Mouse (Mus musculus) liver, embryonic 14.5 days (tissue): ENCODE data around the gene Trpm5. TPM values are rescaled to one million over a fixed set of nuclear protein-coding genes. Genes with fewer than 3 reads are reported as not detected.

Experiments used
- ATAC-seq: fragments of 200-750 bp; cut with Nextera tagmentation; 2 replicates; pipeline ENCODE4 v1.8.0; 2017; ENCODE audit warnings: moderate number of reproducible peaks, mild to moderate bottlenecking, moderate library complexity; ENCODE audit not compliant: insufficient read depth
- DNase-seq, 3 experiments: peaks; one replicate each; pipeline ENCODE4 v3.0.0-alpha.2; 2012 to 2013; ENCODE audit warnings: low read depth in 3 of 3, low spot score in 3 of 3
- H3K27ac ChIP-seq: fragments of 300-500 bp; sonication (generic); 2 replicates; pipeline ENCODE4 v1.5.1; 2014; ENCODE audit warnings: moderate library complexity, mild to moderate bottlenecking, control low read depth, inconsistent platforms
- H3K27me3 ChIP-seq: fragments of 300-500 bp; sonication (generic); 2 replicates; pipeline ENCODE4 v1.6.1; 2014; ENCODE audit warnings: mild to moderate bottlenecking, low read length, moderate library complexity; ENCODE audit not compliant: control insufficient read depth, insufficient read depth
- H3K36me3 ChIP-seq: fragments of 300-500 bp; sonication (generic); replicated peaks from 2 replicates; pipeline ENCODE4 v1.6.1; 2014; ENCODE audit warnings: low read depth; ENCODE audit not compliant: control insufficient read depth, insufficient read depth
- H3K4me1 ChIP-seq, 2 experiments: fragments of 200-500 bp in 1 of 2; fragments of 300-500 bp in 1 of 2; sonication (generic) in 1 of 2; replicated peaks; 2 replicates each; pipeline ENCODE4 v1.6.1; 2012 to 2014; ENCODE audit warnings: antibody characterized with exemption in 1 of 2, inconsistent platforms in 1 of 2, low read length in 1 of 2; ENCODE audit not compliant: control insufficient read depth in 2 of 2, insufficient read depth in 2 of 2
- H3K4me2 ChIP-seq: fragments of 300-500 bp; sonication (generic); 2 replicates; pipeline ENCODE4 v1.6.1; 2014; ENCODE audit warnings: low read depth, mild to moderate bottlenecking, control low read depth, moderate library complexity
- H3K4me3 ChIP-seq, 2 experiments: fragments of 200-500 bp in 1 of 2; fragments of 300-500 bp in 1 of 2; sonication (generic) in 1 of 2; 2 replicates each; pipeline ENCODE4 v1.5.1; 2012 to 2014; ENCODE audit warnings: low read depth in 2 of 2, low read length in 2 of 2, mild to moderate bottlenecking in 2 of 2, control low read depth in 1 of 2, inconsistent platforms in 1 of 2, moderate library complexity in 1 of 2; ENCODE audit not compliant: insufficient read depth in 1 of 2
- H3K9ac ChIP-seq: fragments of 300-500 bp; sonication (generic); replicated peaks from 2 replicates; pipeline ENCODE4 v1.6.1; 2014; ENCODE audit warnings: mild to moderate bottlenecking, control low read depth, moderate library complexity
- H3K9me3 ChIP-seq: fragments of 300-500 bp; sonication (generic); 2 replicates; pipeline ENCODE4 v1.6.1; 2016; ENCODE audit warnings: low read length, mixed read lengths; ENCODE audit not compliant: control insufficient read depth
- CTCF ChIP-seq: IDR thresholded peaks from 2 replicates; pipeline ENCODE4 v1.5.1; 2016; ENCODE audit warnings: antibody characterized with exemption, low read depth, control low read depth
- EP300 ChIP-seq: IDR thresholded peaks from 2 replicates; pipeline ENCODE4 v1.6.1; 2016; ENCODE audit warnings: antibody characterized with exemption, low read depth
- WGBS: fragments of 180-500 bp; shearing (Covaris S2); extraction: QIAGEN DNeasy Blood & Tissue Kit; methylation state at CpG from one replicate; pipeline ENCODE4 v1.1.7; 2014; ENCODE audit not compliant: insufficient replicate concordance; 5-methylcytosine and 5-hydroxymethylcytosine counted together
- polyA plus RNA-seq, 2 experiments: library from polyadenylated mRNA; depleted of rRNA in 1 of 2; stranded (reverse) in 1 of 2; unstranded in 1 of 2; fragments of >200 nt; fragmentation: Nextera tagmentation in 1 of 2; extraction: Ambion mirVana in 1 of 2; gene quantifications; 2 replicates each; pipeline versions ENCODE4 v1.2.1 to v1.2.3; 2012 to 2014

The Trpm5 gene
- polyA plus RNA-seq, 2 experiments: 0.34 to 0.54 TPM

GRCm38 (mm10) chr7:143065692-143066091 lies 28.8 kb downstream of the Trpm5 start:
- Histone ChIP-seq H3K9me3 (no peaks in the 10 kb centered on the region), H3K4me1 (peaks cover 2 to 15% of the 10 kb centered on the region in 2 experiments; a peak in 3 of 4 replicates), H3K9ac (no peak overlapping the region), H3K27me3 (no peaks in the 10 kb centered on the region), H3K4me3 (no peak overlapping the region), H3K4me2 (no peak overlapping the region), H3K27ac (no peak overlapping the region), H3K36me3 (peaks cover 31% of the 10 kb centered on the region)
- TF ChIP-seq EP300 (no peak), CTCF (no peak)
- no peak for ATAC-seq
- WGBS: 79% methylated on average over 2 of the region's 2 CpGs
- DNase-seq: no peak

- Histone ChIP-seq H3K9ac (no peak overlapping the region), H3K4me2 (no peak overlapping the region), H3K36me3 (peaks cover 31% of the 10 kb centered on the region), H3K4me1 (peaks cover 5 to 17% of the 10 kb centered on the region in 2 experiments; a peak in 3 of 4 replicates), H3K9me3 (no peaks in the 10 kb centered on the region), H3K27ac (no peak overlapping the region), H3K4me3 (no peak overlapping the region), H3K27me3 (no peaks in the 10 kb centered on the region)
- WGBS: 82% methylated on average over 6 of the region's 6 CpGs
- DNase-seq (no peak), ATAC-seq (no peak)
- TF ChIP-seq EP300: no peak
- no peak for TF ChIP-seq CTCF
Observed at GRCm38 (mm10) chr7:143064226-143064625, 30.2 kb downstream of the Trpm5 start.

- Histone ChIP-seq H3K9ac (no peak overlapping the region), H3K27me3 (no peaks in the 10 kb centered on the region), H3K4me3 (no peak overlapping the region), H3K4me2 (no peak overlapping the region), H3K9me3 (no peaks in the 10 kb centered on the region), H3K36me3 (peaks cover 31% of the 10 kb centered on the region), H3K27ac (no peak overlapping the region), H3K4me1 (peaks cover 18 to 24% of the 10 kb centered on the region in 2 experiments)
- WGBS: 52% methylated on average over 2 of the region's 2 CpGs
- DNase-seq: no peak
- ATAC-seq: no peak
- TF ChIP-seq EP300: no peak
- no peak for TF ChIP-seq CTCF
Observed at GRCm38 (mm10) chr7:143062704-143063103, 31.7 kb downstream of the Trpm5 start.

- Histone ChIP-seq H3K27me3 (no peaks in the 10 kb centered on the region), H3K27ac (no peak overlapping the region), H3K4me3 (no peak overlapping the region), H3K4me1 (peaks cover 43 to 56% of the 10 kb centered on the region in 2 experiments), H3K4me2 (no peak overlapping the region), H3K9me3 (no peaks in the 10 kb centered on the region), H3K9ac (no peak overlapping the region), H3K36me3 (peaks cover 12% of the 10 kb centered on the region; the same call in 1 of the 2 replicates)
- no peak for DNase-seq
- WGBS: 33% methylated on average over 5 of the region's 5 CpGs
- TF ChIP-seq EP300 (no peak), CTCF (no peak)
- no peak for ATAC-seq
Observed at GRCm38 (mm10) chr7:143059202-143059870, 35.1 kb downstream of the Trpm5 start.

- no peak for DNase-seq
- Histone ChIP-seq H3K4me3 (no peak overlapping the region), H3K27ac (peak overlapping the region; percentile 8), H3K9ac (no peak overlapping the region), H3K36me3 (peaks cover 4% of the 10 kb centered on the region; the same call in 1 of the 2 replicates), H3K4me2 (peak overlapping the region; percentile 60), H3K4me1 (peaks cover 43 to 64% of the 10 kb centered on the region in 2 experiments), H3K9me3 (no peaks in the 10 kb centered on the region), H3K27me3 (no peaks in the 10 kb centered on the region)
- WGBS: 19% methylated on average over 5 of the region's 5 CpGs
- TF ChIP-seq EP300 (no peak), CTCF (no peak)
- peak; percentile 26 for ATAC-seq
Observed at GRCm38 (mm10) chr7:143058221-143058697, 36.2 kb downstream of the Trpm5 start.
